Mouse (Mus musculus) intestine, postnatal 0 days (tissue): ENCODE results near the gene Cdc26. TPM values are rescaled to one million over a fixed set of nuclear protein-coding genes. Genes with fewer than 3 reads are reported as not detected.

Source experiments
- ATAC-seq: fragments of 200-750 bp; cut with Nextera tagmentation; 2 replicates; pipeline ENCODE4 v1.8.0; 2017; ENCODE audit warnings: mild to moderate bottlenecking, moderate TSS enrichment, moderate library complexity
- H3K27ac ChIP-seq: fragments of 300-500 bp; sonication (generic); 2 replicates; pipeline ENCODE4 v1.5.1; 2014; ENCODE audit warnings: mild to moderate bottlenecking, low read depth, low read length, moderate library complexity
- H3K27me3 ChIP-seq: fragments of 300-500 bp; sonication (generic); replicated peaks from 2 replicates; pipeline ENCODE4 v1.6.1; 2014; ENCODE audit warnings: low read length, mixed read lengths; ENCODE audit not compliant: control insufficient read depth, insufficient read depth
- H3K36me3 ChIP-seq: fragments of 300-500 bp; sonication (generic); 2 replicates; pipeline ENCODE4 v1.6.1; 2014; ENCODE audit warnings: mild to moderate bottlenecking, moderate library complexity; ENCODE audit not compliant: control insufficient read depth, insufficient read depth
- H3K4me1 ChIP-seq: fragments of 300-500 bp; sonication (generic); replicated peaks from 2 replicates; pipeline ENCODE4 v1.6.1; 2014; ENCODE audit warnings: antibody characterized with exemption, low read length, mixed read lengths; ENCODE audit not compliant: control insufficient read depth, insufficient read depth
- H3K4me2 ChIP-seq: fragments of 300-500 bp; sonication (generic); replicated peaks from 2 replicates; pipeline ENCODE4 v1.6.1; 2014; ENCODE audit warnings: low read depth, mild to moderate bottlenecking, moderate library complexity
- H3K4me3 ChIP-seq: fragments of 300-500 bp; sonication (generic); 2 replicates; pipeline ENCODE4 v1.5.1; 2014; ENCODE audit warnings: low read depth, low read length
- H3K9ac ChIP-seq: fragments of 300-500 bp; sonication (generic); 2 replicates; pipeline ENCODE4 v1.6.1; 2014; ENCODE audit warnings: mild to moderate bottlenecking, low read depth, low read length
- H3K9me3 ChIP-seq: fragments of 300-500 bp; sonication (generic); 2 replicates; pipeline ENCODE4 v1.6.1; 2016; ENCODE audit warnings: mixed run types; ENCODE audit not compliant: control insufficient read depth
- CTCF ChIP-seq: sonication (generic); IDR thresholded peaks from 2 replicates; pipeline ENCODE4 v1.5.1; 2016; ENCODE audit warnings: low read depth, mild to moderate bottlenecking, control low read depth, antibody characterized with exemption, moderate library complexity
- WGBS: fragments of 180-500 bp; shearing (Covaris S2); extraction: QIAGEN DNeasy Blood & Tissue Kit; methylation state at CpG from one replicate; pipeline ENCODE4 v1.1.7; 2014; 5-methylcytosine and 5-hydroxymethylcytosine counted together
- polyA plus RNA-seq: library from polyadenylated mRNA; unstranded; fragments of >200 nt; fragmentation: Nextera tagmentation; extraction: Ambion mirVana; gene quantifications from 2 replicates; pipeline ENCODE4 v1.2.1, GENCODE M21; 2015

The Cdc26 gene
- polyA plus RNA-seq, 1 experiment from 2014 or later: 73.7 TPM

- TF ChIP-seq CTCF: no peak
- Histone ChIP-seq H3K36me3 (peaks cover 16% of the 10 kb centered on the region), H3K27ac (no peak overlapping the region), H3K4me3 (no peak overlapping the region), H3K9me3 (no peaks in the 10 kb centered on the region), H3K27me3 (no peaks in the 10 kb centered on the region), H3K4me2 (no peak overlapping the region), H3K9ac (no peak overlapping the region), H3K4me1 (no peaks in the 10 kb centered on the region)
- no peak for ATAC-seq
- 68% methylated on average over 17 of the region's 17 CpGs for WGBS
Observed at GRCm38 (mm10) chr4:62427978-62428758, 19.7 kb upstream of the Cdc26 start.

- no peak for TF ChIP-seq CTCF
- no peak overlapping the region for H3K27ac ChIP-seq
- no peak for ATAC-seq
- no peak overlapping the region for H3K4me3 ChIP-seq
- H3K27me3 ChIP-seq: no peaks in the 10 kb centered on the region
- no peaks in the 10 kb centered on the region for H3K9me3 ChIP-seq
- no peak overlapping the region for H3K9ac ChIP-seq
- no peak overlapping the region for H3K4me2 ChIP-seq
- peaks cover 39% of the 10 kb centered on the region for H3K36me3 ChIP-seq
- 89% methylated on average over 4 of the region's 4 CpGs for WGBS
- H3K4me1 ChIP-seq: no peaks in the 10 kb centered on the region
Observed at GRCm38 (mm10) chr4:62425891-62426290, 17.4 kb upstream of the Cdc26 start.

DNA sequence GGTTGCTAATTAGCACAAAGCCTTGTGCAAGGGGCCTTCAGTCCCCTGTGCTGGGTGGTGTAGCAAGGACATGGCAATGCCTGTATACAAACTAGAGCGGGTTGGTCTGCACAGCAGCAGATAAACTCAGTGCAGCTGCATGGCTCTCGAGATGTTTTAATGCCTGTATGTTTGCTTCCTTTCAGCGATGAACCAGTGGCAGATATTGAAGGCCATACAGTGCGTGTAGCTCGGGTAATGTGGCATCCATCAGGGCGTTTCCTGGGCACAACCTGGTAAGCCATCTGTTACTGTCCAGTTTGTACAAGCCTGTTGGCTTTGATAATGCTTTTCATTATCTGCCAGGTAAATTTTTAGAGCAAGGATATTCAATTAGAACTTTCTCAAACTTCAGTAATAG is 10.6 kb upstream of the Cdc26 start:
- no peak overlapping the region for H3K9ac ChIP-seq
- no peaks in the 10 kb centered on the region for H3K4me1 ChIP-seq
- no peaks in the 10 kb centered on the region for H3K27me3 ChIP-seq
- H3K4me2 ChIP-seq: no peak overlapping the region
- no peaks in the 10 kb centered on the region for H3K9me3 ChIP-seq
- H3K36me3 ChIP-seq: peaks cover 99% of the 10 kb centered on the region
- no peak for ATAC-seq
- no peak overlapping the region for H3K4me3 ChIP-seq
- 94% methylated on average over 6 of the region's 6 CpGs for WGBS
- no peak overlapping the region for H3K27ac ChIP-seq
- TF ChIP-seq CTCF: no peak

GRCm38 (mm10) chr4:62418448-62418847 is 10.0 kb upstream of the Cdc26 start:
- 91% methylated on average over 8 of the region's 8 CpGs for WGBS
- H3K9ac ChIP-seq: no peak overlapping the region
- ATAC-seq: no peak

GRCm38 (mm10) chr4:62411606-62412005 is 3.2 kb upstream of the Cdc26 start:
- Histone ChIP-seq H3K27me3 (no peaks in the 10 kb centered on the region), H3K4me1 (no peaks in the 10 kb centered on the region), H3K27ac (no peak overlapping the region), H3K4me2 (no peak overlapping the region), H3K36me3 (peaks cover 51% of the 10 kb centered on the region), H3K9me3 (no peaks in the 10 kb centered on the region), H3K4me3 (no peak overlapping the region), H3K9ac (no peak overlapping the region)
- WGBS: 93% methylated on average over 10 of the region's 10 CpGs
- no peak for ATAC-seq
- no peak for TF ChIP-seq CTCF

More at GRCm38 (mm10) chr4:62418448-62418847, 10.0 kb upstream of the Cdc26 start:
- Histone ChIP-seq H3K4me1 (no peaks in the 10 kb centered on the region), H3K9me3 (no peaks in the 10 kb centered on the region), H3K27me3 (no peaks in the 10 kb centered on the region), H3K36me3 (peaks cover 99% of the 10 kb centered on the region), H3K4me2 (no peak overlapping the region), H3K4me3 (no peak overlapping the region), H3K27ac (no peak overlapping the region)
- no peak for TF ChIP-seq CTCF

GRCm38 (mm10) chr4:62410325-62410724 is 1.9 kb upstream of the Cdc26 start:
- H3K4me1 ChIP-seq: no peaks in the 10 kb centered on the region
- H3K9ac ChIP-seq: no peak overlapping the region
- peaks cover 39% of the 10 kb centered on the region for H3K36me3 ChIP-seq
- no peak overlapping the region for H3K4me3 ChIP-seq
- no peak for ATAC-seq
- no peaks in the 10 kb centered on the region for H3K27me3 ChIP-seq
- no peak for TF ChIP-seq CTCF
- 83% methylated on average over 2 of the region's 2 CpGs for WGBS
- H3K4me2 ChIP-seq: no peak overlapping the region
- H3K9me3 ChIP-seq: no peaks in the 10 kb centered on the region
- H3K27ac ChIP-seq: no peak overlapping the region
